Mouse (Mus musculus) MEL (cell line): ENCODE results near the gene Clhc1. TPM values are rescaled to one million over a fixed set of nuclear protein-coding genes. Genes with fewer than 3 reads are reported as not detected.

Experiments used
- DNase-seq: peaks from one replicate; pipeline ENCODE4 v3.0.0; 2011; ENCODE audit warnings: low read depth, low spot score
- H3K27ac ChIP-seq: 2 replicates; pipeline ENCODE4 v1.5.1; 2012; ENCODE audit warnings: low read depth, mild to moderate bottlenecking, control low read depth, low read length, moderate library complexity; ENCODE audit not compliant: control insufficient read depth
- H3K27me3 ChIP-seq, 2 experiments: fragments of 150-350 bp in 1 of 2; sonication (generic) in 1 of 2; 2 replicates each; pipeline ENCODE4 v1.6.1; 2012; ENCODE audit warnings: low read length in 2 of 2, mild to moderate bottlenecking in 2 of 2, improper control_type of control experiment in 1 of 2, moderate library complexity in 1 of 2; ENCODE audit not compliant: insufficient read depth in 2 of 2, control insufficient read depth in 1 of 2
- H3K36me3 ChIP-seq, 2 experiments: 2 replicates each; pipeline ENCODE4 v1.6.1; 2012 to 2014; ENCODE audit warnings: low read length in 2 of 2, improper control_type of control experiment in 1 of 2, inconsistent platforms in 1 of 2, mild to moderate bottlenecking in 1 of 2; ENCODE audit not compliant: insufficient read depth in 2 of 2, control insufficient read depth in 1 of 2
- H3K4me1 ChIP-seq, 2 experiments: fragments of 150-350 bp in 1 of 2; sonication (generic) in 1 of 2; 2 replicates each; pipeline ENCODE4 v1.6.1; 2012; ENCODE audit warnings: low read length in 2 of 2, improper control_type of control experiment in 1 of 2, mild to moderate bottlenecking in 1 of 2; ENCODE audit not compliant: insufficient read depth in 2 of 2, control insufficient read depth in 1 of 2
- H3K4me3 ChIP-seq, 2 experiments: fragments of 150-350 bp in 1 of 2; sonication (generic) in 1 of 2; 2 replicates each; pipeline ENCODE4 v1.5.1; 2012; ENCODE audit warnings: low read depth in 2 of 2, low read length in 2 of 2, mild to moderate bottlenecking in 2 of 2, moderate library complexity in 2 of 2, control low read depth in 1 of 2, improper control_type of control experiment in 1 of 2; ENCODE audit not compliant: control insufficient read depth in 1 of 2, insufficient read depth in 1 of 2
- H3K79me2 ChIP-seq: 2 replicates; pipeline ENCODE4 v1.6.1; 2012; ENCODE audit warnings: mild to moderate bottlenecking, low read length, moderate library complexity; ENCODE audit not compliant: control insufficient read depth, poor library complexity, insufficient read depth
- H3K9ac ChIP-seq: 2 replicates; pipeline ENCODE4 v1.6.1; 2012; ENCODE audit warnings: low read depth, mild to moderate bottlenecking, control low read depth, low read length, moderate library complexity; ENCODE audit not compliant: control insufficient read depth, poor library complexity, severe bottlenecking
- H3K9me3 ChIP-seq: fragments of 150-350 bp; sonication (generic); replicated peaks from 2 replicates; pipeline ENCODE4 v1.6.1; 2012; ENCODE audit warnings: mild to moderate bottlenecking, low read length, improper control_type of control experiment, moderate library complexity; ENCODE audit not compliant: insufficient read depth
- BHLHE40 ChIP-seq: IDR thresholded peaks from 2 replicates; pipeline ENCODE4 v1.6.1; 2012; ENCODE audit warnings: low read depth, mild to moderate bottlenecking, inconsistent platforms, low read length, improper control_type of control experiment, borderline replicate concordance
- CHD2 ChIP-seq: IDR thresholded peaks from 2 replicates; pipeline ENCODE4 v1.6.1; 2011; ENCODE audit warnings: low read length, improper control_type of control experiment
- CTCF ChIP-seq, 3 experiments: IDR thresholded peaks in 2 of 3; conservative IDR thresholded peaks in 1 of 3; 2 replicates each; pipeline ENCODE4 v1.5.1; 2011 to 2012; ENCODE audit warnings: low read length in 3 of 3, low read depth in 2 of 3, mild to moderate bottlenecking in 2 of 3, improper control_type of control experiment in 1 of 3, inconsistent platforms in 1 of 3, mixed read lengths in 1 of 3, moderate library complexity in 1 of 3; ENCODE audit not compliant: control insufficient read depth in 1 of 3, insufficient read depth in 1 of 3, poor library complexity in 1 of 3, severe bottlenecking in 1 of 3
- E2F4 ChIP-seq: IDR thresholded peaks from 2 replicates; pipeline ENCODE4 v1.6.1; 2011; ENCODE audit warnings: low read depth, low read length, improper control_type of control experiment, borderline replicate concordance
- ELF1 ChIP-seq: IDR thresholded peaks from 2 replicates; pipeline ENCODE4 v1.6.1; 2014; ENCODE audit warnings: low read depth, mild to moderate bottlenecking, inconsistent platforms, low read length, improper control_type of control experiment, moderate library complexity
- EP300 ChIP-seq, 2 experiments: IDR thresholded peaks; 2 replicates each; pipeline ENCODE4 v1.6.1; 2011; ENCODE audit warnings: improper control_type of control experiment in 2 of 2, low read length in 2 of 2, low read depth in 1 of 2, mild to moderate bottlenecking in 1 of 2
- ETS1 ChIP-seq: IDR thresholded peaks from 2 replicates; pipeline ENCODE4 v1.6.1; 2012; ENCODE audit warnings: low read depth, mild to moderate bottlenecking, inconsistent platforms, low read length, improper control_type of control experiment, moderate library complexity
- GABPA ChIP-seq: IDR thresholded peaks from 2 replicates; pipeline ENCODE4 v1.6.1; 2012; ENCODE audit warnings: low read depth, mild to moderate bottlenecking, inconsistent platforms, low read length, improper control_type of control experiment, moderate library complexity
- GATA1 ChIP-seq: IDR thresholded peaks from 2 replicates; pipeline ENCODE4 v1.6.1; 2011; ENCODE audit warnings: low read depth, low read length, improper control_type of control experiment
- HCFC1 ChIP-seq: IDR thresholded peaks from 2 replicates; pipeline ENCODE4 v1.6.1; 2012; ENCODE audit warnings: low read depth, mild to moderate bottlenecking, inconsistent platforms, low read length, improper control_type of control experiment, moderate library complexity
- JUND ChIP-seq: IDR thresholded peaks from 2 replicates; pipeline ENCODE4 v1.6.1; 2011; ENCODE audit warnings: low read depth, mild to moderate bottlenecking, improper control_type of control experiment, low read length
- KAT2A ChIP-seq: conservative IDR thresholded peaks from 2 replicates; pipeline ENCODE4 v1.6.1; 2012; ENCODE audit warnings: low read depth, low read length, improper control_type of control experiment, inconsistent platforms
- MAFK ChIP-seq: IDR thresholded peaks from 2 replicates; pipeline ENCODE4 v1.6.1; 2011; ENCODE audit warnings: low read depth, mild to moderate bottlenecking, low read length, improper control_type of control experiment, borderline replicate concordance
- MAX ChIP-seq: IDR thresholded peaks from 2 replicates; pipeline ENCODE4 v1.6.1; 2011; ENCODE audit warnings: low read length, improper control_type of control experiment
- MAZ ChIP-seq: IDR thresholded peaks from 2 replicates; pipeline ENCODE4 v1.6.1; 2012; ENCODE audit warnings: low read depth, mild to moderate bottlenecking, inconsistent platforms, low read length, improper control_type of control experiment
- MEF2A ChIP-seq: IDR thresholded peaks from 2 replicates; pipeline ENCODE4 v1.6.1; 2014; ENCODE audit warnings: low read depth, mild to moderate bottlenecking, inconsistent platforms, low read length, improper control_type of control experiment; ENCODE audit not compliant: poor library complexity, insufficient replicate concordance, severe bottlenecking; ENCODE audit errors: extremely low read depth
- MXI1 ChIP-seq: IDR thresholded peaks from 2 replicates; pipeline ENCODE4 v1.6.1; 2011; ENCODE audit warnings: mild to moderate bottlenecking, low read depth, low read length, improper control_type of control experiment
- MYB ChIP-seq: IDR thresholded peaks from 2 replicates; pipeline ENCODE4 v1.6.1; 2011; ENCODE audit warnings: mild to moderate bottlenecking, low read depth, low read length, improper control_type of control experiment
- MYC ChIP-seq: IDR thresholded peaks from 2 replicates; pipeline ENCODE4 v1.6.1; 2011; ENCODE audit warnings: low read depth, mild to moderate bottlenecking, low read length, improper control_type of control experiment, moderate library complexity
- NELFE ChIP-seq: IDR thresholded peaks from 2 replicates; pipeline ENCODE4 v1.6.1; 2011; ENCODE audit warnings: low read depth, low read length, improper control_type of control experiment
- NRF1 ChIP-seq: IDR thresholded peaks from 2 replicates; pipeline ENCODE4 v1.6.1; 2014; ENCODE audit warnings: low read depth, mild to moderate bottlenecking, inconsistent platforms, low read length, improper control_type of control experiment, moderate library complexity; ENCODE audit not compliant: poor library complexity, insufficient read depth, severe bottlenecking
- POLR2A ChIP-seq, 2 experiments: IDR thresholded peaks; 2 replicates each; pipeline ENCODE4 v1.6.1; 2011 to 2012; ENCODE audit warnings: low read length in 2 of 2, mild to moderate bottlenecking in 2 of 2, control low read depth in 1 of 2, improper control_type of control experiment in 1 of 2, low read depth in 1 of 2, moderate library complexity in 1 of 2; ENCODE audit not compliant: control insufficient read depth in 1 of 2, insufficient read depth in 1 of 2, poor library complexity in 1 of 2
- POLR2AphosphoS2 ChIP-seq: IDR thresholded peaks from 2 replicates; pipeline ENCODE4 v1.6.1; 2011; ENCODE audit warnings: low read length, improper control_type of control experiment
- POLR2AphosphoS5 ChIP-seq: IDR thresholded peaks from 2 replicates; pipeline ENCODE4 v1.6.1; 2012; ENCODE audit warnings: low read depth, borderline replicate concordance, mild to moderate bottlenecking, inconsistent platforms, low read length, moderate library complexity, mixed read lengths
- RAD21 ChIP-seq: IDR thresholded peaks from 2 replicates; pipeline ENCODE4 v1.6.1; 2011; ENCODE audit warnings: mild to moderate bottlenecking, low read depth, low read length, improper control_type of control experiment
- RCOR1 ChIP-seq: IDR thresholded peaks from 2 replicates; pipeline ENCODE4 v1.6.1; 2012; ENCODE audit warnings: low read depth, mild to moderate bottlenecking, inconsistent platforms, low read length, improper control_type of control experiment
- SIN3A ChIP-seq: IDR thresholded peaks from 2 replicates; pipeline ENCODE4 v1.6.1; 2012; ENCODE audit warnings: low read length, improper control_type of control experiment, inconsistent platforms
- SMC3 ChIP-seq: IDR thresholded peaks from 2 replicates; pipeline ENCODE4 v1.6.1; 2011; ENCODE audit warnings: low read depth, low read length, improper control_type of control experiment
- TAL1 ChIP-seq: IDR thresholded peaks from 2 replicates; pipeline ENCODE4 v1.6.1; 2012; ENCODE audit warnings: mild to moderate bottlenecking, inconsistent platforms, low read length, moderate library complexity, mixed read lengths
- TBP ChIP-seq: IDR thresholded peaks from 2 replicates; pipeline ENCODE4 v1.8.0; 2011; ENCODE audit warnings: low read depth, low read length, improper control_type of control experiment
- TCF12 ChIP-seq: IDR thresholded peaks from 2 replicates; pipeline ENCODE4 v1.6.1; 2014; ENCODE audit warnings: low read depth, mild to moderate bottlenecking, inconsistent platforms, low read length, improper control_type of control experiment, moderate library complexity
- UBTF ChIP-seq: IDR thresholded peaks from 2 replicates; pipeline ENCODE4 v1.6.1; 2012; ENCODE audit warnings: low read depth, mild to moderate bottlenecking, inconsistent platforms, low read length, improper control_type of control experiment, moderate library complexity, borderline replicate concordance; ENCODE audit not compliant: insufficient read depth
- USF1 ChIP-seq: IDR thresholded peaks from 2 replicates; pipeline ENCODE4 v1.6.1; 2014; ENCODE audit warnings: low read depth, mild to moderate bottlenecking, inconsistent platforms, low read length, improper control_type of control experiment, moderate library complexity
- USF2 ChIP-seq, 2 experiments: IDR thresholded peaks; 2 replicates each; pipeline ENCODE4 v1.6.1; 2011 to 2012; ENCODE audit warnings: improper control_type of control experiment in 2 of 2, low read length in 2 of 2, borderline replicate concordance in 1 of 2, inconsistent platforms in 1 of 2, low read depth in 1 of 2, mild to moderate bottlenecking in 1 of 2; ENCODE audit not compliant: insufficient read depth in 1 of 2
- ZC3H11A ChIP-seq: IDR thresholded peaks from 2 replicates; pipeline ENCODE4 v1.6.1; 2012; ENCODE audit warnings: low read depth, mild to moderate bottlenecking, inconsistent platforms, low read length, improper control_type of control experiment
- ZKSCAN1 ChIP-seq: IDR thresholded peaks from 2 replicates; pipeline ENCODE4 v1.6.1; 2012; ENCODE audit warnings: low read depth, mild to moderate bottlenecking, inconsistent platforms, low read length, improper control_type of control experiment, moderate library complexity
- ZMIZ1 ChIP-seq: IDR thresholded peaks from 2 replicates; pipeline ENCODE4 v1.6.1; 2012; ENCODE audit warnings: low read depth, mild to moderate bottlenecking, inconsistent platforms, low read length, improper control_type of control experiment, moderate library complexity
- ZNF384 ChIP-seq: IDR thresholded peaks from 2 replicates; pipeline ENCODE4 v1.6.1; 2012; ENCODE audit warnings: low read depth, mild to moderate bottlenecking, inconsistent platforms, low read length, improper control_type of control experiment
- polyA plus RNA-seq, 2 experiments: library from polyadenylated mRNA; stranded (reverse) in 1 of 2; unstranded in 1 of 2; fragments of >175 nt in 1 of 2; fragments of >200 nt in 1 of 2; gene quantifications; 2 replicates each; pipeline versions ENCODE4 v1.2.1 to v1.2.4; 2012; ENCODE audit warnings: low replicate concordance in 2 of 2, low read depth in 1 of 2; ENCODE audit not compliant: insufficient read length in 2 of 2, insufficient read depth in 1 of 2, missing spikeins in 1 of 2
- total RNA-seq: library from RNA; depleted of rRNA; stranded (reverse); fragments of 300-350 nt; gene quantifications from 2 replicates; pipeline ENCODE4 v1.2.3, GENCODE M21; 2012

The Clhc1 gene
- total and polyA plus RNA-seq, 3 experiments, result 0.08 to 0.62 TPM; not detected in 1

- DNase-seq, result peak; percentile 95
- peaks cover 4 to 17% of the 10 kb centered on the region in 2 experiments for H3K4me1 ChIP-seq
- H3K27ac ChIP-seq, result peak overlapping the region; percentile 92
- peak overlapping the region; percentile 75 to 99; a peak in 3 of 4 replicates for H3K4me3 ChIP-seq
- H3K9ac ChIP-seq, result peak overlapping the region; percentile 97
- H3K27me3 ChIP-seq, result no peaks in the 10 kb centered on the region
- H3K36me3 ChIP-seq, result peaks cover 18 to 33% of the 10 kb centered on the region in 2 experiments
- H3K79me2 ChIP-seq, result peaks cover 26% of the 10 kb centered on the region
- no peaks in the 10 kb centered on the region for H3K9me3 ChIP-seq
- TF ChIP-seq MAX (no peak), MAZ (no peak), MXI1 (peak; percentile 63; the same call in 1 of the 2 replicates), USF2 (IDR thresholded peaks at IDR 0.05; ENCODE audit: borderline replicate concordance in 1 of 2, insufficient read depth in 1 of 2, low read depth in 1 of 2, low read length in 2 of 2) (no peak), SIN3A (peak; percentile 94), UBTF (no peak), EP300 (IDR thresholded peaks at IDR 0.05; ENCODE audit: low read depth in 1 of 2, low read length in 2 of 2) (peak; percentile 50 to 59; a peak in 3 of 4 replicates), SMC3 (no peak), ZNF384 (no peak), CTCF (IDR thresholded peaks at IDR 0.05 in 2 of 3, conservative IDR thresholded peaks at IDR 0.05 in 1 of 3; ENCODE audit: control insufficient read depth in 1 of 3, insufficient read depth in 1 of 3, low read depth in 2 of 3, low read length in 3 of 3, poor library complexity in 1 of 3, severe bottlenecking in 1 of 3) (no peak), TBP (peak; percentile 72), KAT2A (no peak), MYC (no peak; the same call in 1 of the 2 replicates), NRF1 (no peak), JUND (no peak), MEF2A (peak; percentile 81; the same call in 1 of the 2 replicates), GABPA (no peak), POLR2AphosphoS5 (no peak), CHD2 (no peak), MYB (no peak), ETS1 (peak; percentile 94), USF1 (no peak), NELFE (peak; percentile 35; the same call in 1 of the 2 replicates), TCF12 (0 out of 2 replicates have a peak, but pooled peaks have one; percentile 3), RAD21 (no peak; the same call in 1 of the 2 replicates), ZKSCAN1 (no peak), ZC3H11A (no peak), POLR2A (IDR thresholded peaks at IDR 0.05; ENCODE audit: control insufficient read depth in 1 of 2, insufficient read depth in 1 of 2, low read depth in 1 of 2, low read length in 2 of 2, poor library complexity in 1 of 2) (no peak), TAL1 (no peak), MAFK (no peak), POLR2AphosphoS2 (no peak), E2F4 (no peak), ELF1 (no peak; the same call in 1 of the 2 replicates), GATA1 (no peak; the same call in 1 of the 2 replicates), RCOR1 (no peak), BHLHE40 (no peak), ZMIZ1 (no peak), HCFC1 (peak; percentile 75)
Observed at GRCm38 (mm10) chr11:29549425-29549778, 1.7 kb downstream of the Clhc1 start.
